Mouse (Mus musculus): ENCODE measurements around the gene Rnf39. TPM values are rescaled to one million over a fixed set of nuclear protein-coding genes. Genes with fewer than 3 reads are reported as not detected.

Rnf39 gene
- total and polyA plus RNA-seq, 3 experiments, result 0.18 TPM; not detected in 2

GRCm38 (mm10) chr17:36992336-36993104, 49.8 kb downstream of the Rnf39 start:
- Histone ChIP-seq H3K27me3 (ENCODE audit: control insufficient read depth in 1 of 2, insufficient read depth in 2 of 2, low read length in 2 of 2) (no peaks in the 10 kb centered on the region), H3K36me3 (ENCODE audit: control insufficient read depth in 1 of 2, insufficient read depth in 2 of 2, low read length in 2 of 2) (peaks cover 0 to 11% of the 10 kb centered on the region in 2 experiments; a peak in 2 of 4 replicates), H3K9me3 (replicated peaks; ENCODE audit: insufficient read depth, low read length) (no peaks in the 10 kb centered on the region), H3K4me3 (ENCODE audit: control insufficient read depth in 1 of 2, insufficient read depth in 1 of 2, low read depth in 2 of 2, low read length in 2 of 2) (peak overlapping the region in 1 of 2 experiments; percentile 10; a peak in 1 of 4 replicates), H3K4me1 (ENCODE audit: control insufficient read depth in 1 of 2, insufficient read depth in 2 of 2, low read length in 2 of 2) (peaks cover 3 to 8% of the 10 kb centered on the region in 2 experiments; a peak in 2 of 4 replicates), H3K9ac (ENCODE audit: control insufficient read depth, low read depth, low read length, poor library complexity, severe bottlenecking) (no peak overlapping the region), H3K27ac (ENCODE audit: control insufficient read depth, low read depth, low read length) (peak overlapping the region; percentile 81), H3K79me2 (ENCODE audit: control insufficient read depth, insufficient read depth, low read length, poor library complexity) (no peaks in the 10 kb centered on the region)
- DNase-seq (ENCODE audit: low read depth, low spot score), result peak; percentile 76
- TF ChIP-seq ELF1 (IDR thresholded peaks at IDR 0.05; ENCODE audit: low read depth, low read length) (peak; percentile 45; the same call in 1 of the 2 replicates), MYB (IDR thresholded peaks at IDR 0.05; ENCODE audit: low read depth, low read length) (no peak), SMC3 (IDR thresholded peaks at IDR 0.05; ENCODE audit: low read depth, low read length) (no peak), MEF2A (IDR thresholded peaks at IDR 0.05; ENCODE audit: extremely low read depth, insufficient replicate concordance, low read depth, low read length, poor library complexity, severe bottlenecking) (no peak), KAT2A (conservative IDR thresholded peaks at IDR 0.05; ENCODE audit: low read depth, low read length) (no peak), SIN3A (IDR thresholded peaks at IDR 0.05; ENCODE audit: low read length) (peak; percentile 61), POLR2AphosphoS5 (IDR thresholded peaks at IDR 0.05; ENCODE audit: borderline replicate concordance, low read depth, low read length) (no peak), GABPA (IDR thresholded peaks at IDR 0.05; ENCODE audit: low read depth, low read length) (no peak), POLR2AphosphoS2 (IDR thresholded peaks at IDR 0.05; ENCODE audit: low read length) (no peak), ZKSCAN1 (IDR thresholded peaks at IDR 0.05; ENCODE audit: low read depth, low read length) (no peak), MAX (IDR thresholded peaks at IDR 0.05; ENCODE audit: low read length) (peak; percentile 53; the same call in 1 of the 2 replicates), ZNF384 (IDR thresholded peaks at IDR 0.05; ENCODE audit: low read depth, low read length) (no peak), TBP (IDR thresholded peaks at IDR 0.05; ENCODE audit: low read depth, low read length) (no peak), CHD2 (IDR thresholded peaks at IDR 0.05; ENCODE audit: low read length) (no peak), MAZ (IDR thresholded peaks at IDR 0.05; ENCODE audit: low read depth, low read length) (no peak), UBTF (IDR thresholded peaks at IDR 0.05; ENCODE audit: borderline replicate concordance, insufficient read depth, low read depth, low read length) (no peak), ETS1 (IDR thresholded peaks at IDR 0.05; ENCODE audit: low read depth, low read length) (peak; percentile 77; the same call in 1 of the 2 replicates), EP300 (IDR thresholded peaks at IDR 0.05; ENCODE audit: low read depth in 1 of 2, low read length in 2 of 2) (peak; percentile 88 to 92), ZC3H11A (IDR thresholded peaks at IDR 0.05; ENCODE audit: low read depth, low read length) (no peak), RCOR1 (IDR thresholded peaks at IDR 0.05; ENCODE audit: low read depth, low read length) (peak; percentile 76; the same call in 1 of the 2 replicates), RAD21 (IDR thresholded peaks at IDR 0.05; ENCODE audit: low read depth, low read length) (no peak), POLR2A (IDR thresholded peaks at IDR 0.05; ENCODE audit: control insufficient read depth in 1 of 2, insufficient read depth in 1 of 2, low read depth in 1 of 2, low read length in 2 of 2, poor library complexity in 1 of 2) (no peak), TAL1 (IDR thresholded peaks at IDR 0.05; ENCODE audit: low read length) (peak; percentile 8; the same call in 1 of the 2 replicates), NRF1 (IDR thresholded peaks at IDR 0.05; ENCODE audit: insufficient read depth, low read depth, low read length, poor library complexity, severe bottlenecking) (no peak), JUND (IDR thresholded peaks at IDR 0.05; ENCODE audit: low read depth, low read length) (no peak), ZMIZ1 (IDR thresholded peaks at IDR 0.05; ENCODE audit: low read depth, low read length) (no peak), USF1 (IDR thresholded peaks at IDR 0.05; ENCODE audit: low read depth, low read length) (peak; percentile 80), CHD1 (IDR thresholded peaks at IDR 0.05; ENCODE audit: low read depth, low read length) (no peak), GATA1 (IDR thresholded peaks at IDR 0.05; ENCODE audit: low read depth, low read length) (peak; percentile 91), TCF12 (IDR thresholded peaks at IDR 0.05; ENCODE audit: low read depth, low read length) (peak; percentile 87), CTCF (IDR thresholded peaks at IDR 0.05 in 2 of 3, conservative IDR thresholded peaks at IDR 0.05 in 1 of 3; ENCODE audit: control insufficient read depth in 1 of 3, insufficient read depth in 1 of 3, low read depth in 2 of 3, low read length in 3 of 3, poor library complexity in 1 of 3, severe bottlenecking in 1 of 3) (no peak), BHLHE40 (IDR thresholded peaks at IDR 0.05; ENCODE audit: borderline replicate concordance, low read depth, low read length) (peak; percentile 79; the same call in 1 of the 2 replicates), E2F4 (IDR thresholded peaks at IDR 0.05; ENCODE audit: borderline replicate concordance, low read depth, low read length) (no peak), MAFK (IDR thresholded peaks at IDR 0.05; ENCODE audit: borderline replicate concordance, low read depth, low read length) (no peak), MXI1 (IDR thresholded peaks at IDR 0.05; ENCODE audit: low read depth, low read length) (no peak), USF2 (IDR thresholded peaks at IDR 0.05; ENCODE audit: borderline replicate concordance in 1 of 2, insufficient read depth in 1 of 2, low read depth in 1 of 2, low read length in 2 of 2) (no peak)

All from MEL (cell line).